Mouse (Mus musculus) thymus, adult 2 months (tissue): Measurements from ENCODE around the gene Sorcs3. TPM values are rescaled to one million over a fixed set of nuclear protein-coding genes. Genes with fewer than 3 reads are reported as not detected.

Experiments
- DNase-seq: peaks from one replicate; pipeline ENCODE4 v3.0.0; 2021
- H3K27ac ChIP-seq: fragments of 200-500 bp; 2 replicates; pipeline ENCODE4 v1.5.1; 2012; ENCODE audit warnings: low read length, control low read depth; ENCODE audit not compliant: control insufficient read depth, insufficient read depth
- H3K27me3 ChIP-seq: fragments of 200-500 bp; 2 replicates; pipeline ENCODE4 v1.6.1; 2012; ENCODE audit warnings: mild to moderate bottlenecking, low read length, moderate library complexity, mixed read lengths; ENCODE audit not compliant: control insufficient read depth, insufficient read depth
- H3K36me3 ChIP-seq: fragments of 200-500 bp; 2 replicates; pipeline ENCODE4 v1.6.1; 2012; ENCODE audit warnings: mild to moderate bottlenecking, low read length, moderate library complexity; ENCODE audit not compliant: control insufficient read depth, insufficient read depth
- H3K4me1 ChIP-seq: fragments of 200-500 bp; replicated peaks from 2 replicates; pipeline ENCODE4 v1.6.1; 2012; ENCODE audit warnings: low read length; ENCODE audit not compliant: control insufficient read depth, insufficient read depth
- H3K4me3 ChIP-seq: fragments of 200-500 bp; 2 replicates; pipeline ENCODE4 v1.5.1; 2012; ENCODE audit warnings: mild to moderate bottlenecking, low read length, control low read depth, moderate library complexity; ENCODE audit not compliant: control insufficient read depth, insufficient read depth
- CTCF ChIP-seq: fragments of 200-500 bp; IDR thresholded peaks from 2 replicates; pipeline ENCODE4 v1.5.1; 2012; ENCODE audit warnings: mild to moderate bottlenecking, control low read depth, low read length, moderate library complexity, borderline replicate concordance; ENCODE audit not compliant: control insufficient read depth, poor library complexity, insufficient read depth; ENCODE audit errors: extremely low read depth
- POLR2A ChIP-seq: fragments of 200-500 bp; IDR thresholded peaks from 2 replicates; pipeline ENCODE4 v1.6.1; 2012; ENCODE audit warnings: mild to moderate bottlenecking, low read length, control low read depth, moderate library complexity; ENCODE audit not compliant: control insufficient read depth, poor library complexity, insufficient read depth; ENCODE audit errors: extremely low read depth
- WGBS: fragments of 180-500 bp; shearing (Covaris S2); methylation state at CpG from one replicate; pipeline ENCODE4 v1.1.7; 2018; 5-methylcytosine and 5-hydroxymethylcytosine counted together
- polyA plus RNA-seq: library from polyadenylated mRNA; depleted of rRNA; stranded (reverse); fragments of >200 nt; gene quantifications from 2 replicates; pipeline ENCODE4 v1.2.3, GENCODE M21; 2012

Gene Sorcs3
- polyA plus RNA-seq, 1 experiment, result 0.18 TPM

GRCm38 (mm10) chr19:48577169-48577568, 371.3 kb downstream of the Sorcs3 start:
- H3K27ac ChIP-seq, result no peak overlapping the region
- H3K4me1 ChIP-seq, result no peaks in the 10 kb centered on the region
- DNase-seq, result no peak
- no peak overlapping the region for H3K4me3 ChIP-seq
- 96% methylated on average over 5 of the region's 5 CpGs for WGBS
- no peaks in the 10 kb centered on the region for H3K36me3 ChIP-seq
- H3K27me3 ChIP-seq, result no peaks in the 10 kb centered on the region
- TF ChIP-seq POLR2A (no peak), CTCF (no peak)

- DNase-seq, result no peak
- Histone ChIP-seq H3K27ac (no peak overlapping the region), H3K36me3 (no peaks in the 10 kb centered on the region), H3K27me3 (no peaks in the 10 kb centered on the region), H3K4me1 (no peaks in the 10 kb centered on the region), H3K4me3 (no peak overlapping the region)
- 66% methylated on average over 8 of the region's 8 CpGs for WGBS
- TF ChIP-seq POLR2A, result no peak
- TF ChIP-seq CTCF, result no peak
Measured at GRCm38 (mm10) chr19:48584938-48585560, 379.2 kb downstream of the Sorcs3 start.

GRCm38 (mm10) chr19:48616951-48617350, 411.1 kb downstream of the Sorcs3 start:
- Histone ChIP-seq H3K4me1 (no peaks in the 10 kb centered on the region), H3K36me3 (no peaks in the 10 kb centered on the region), H3K4me3 (no peak overlapping the region), H3K27ac (no peak overlapping the region), H3K27me3 (no peaks in the 10 kb centered on the region)
- TF ChIP-seq POLR2A (no peak), CTCF (no peak)
- no peak for DNase-seq
- 62% methylated on average over 1 of the region's 1 CpGs for WGBS

GRCm38 (mm10) chr19:48630671-48631327, 425.0 kb downstream of the Sorcs3 start:
- 68% methylated on average over 6 of the region's 6 CpGs for WGBS
- TF ChIP-seq POLR2A, result no peak
- TF ChIP-seq CTCF, result no peak
- Histone ChIP-seq H3K27ac (no peak overlapping the region), H3K4me1 (no peaks in the 10 kb centered on the region), H3K4me3 (no peak overlapping the region), H3K36me3 (no peaks in the 10 kb centered on the region), H3K27me3 (no peaks in the 10 kb centered on the region)
- no peak for DNase-seq

- TF ChIP-seq CTCF, result no peak
- TF ChIP-seq POLR2A, result no peak
- Histone ChIP-seq H3K4me3 (no peak overlapping the region), H3K4me1 (no peaks in the 10 kb centered on the region), H3K36me3 (no peaks in the 10 kb centered on the region), H3K27ac (no peak overlapping the region), H3K27me3 (no peaks in the 10 kb centered on the region)
- DNase-seq, result no peak
- WGBS, result 82% methylated on average over 4 of the region's 4 CpGs
Measured at GRCm38 (mm10) chr19:48642566-48642965, 436.7 kb downstream of the Sorcs3 start.

GRCm38 (mm10) chr19:48649941-48650340, 444.1 kb downstream of the Sorcs3 start:
- no peak for DNase-seq
- Histone ChIP-seq H3K27me3 (no peaks in the 10 kb centered on the region), H3K36me3 (no peaks in the 10 kb centered on the region), H3K4me1 (no peaks in the 10 kb centered on the region), H3K4me3 (no peak overlapping the region), H3K27ac (no peak overlapping the region)
- no peak for TF ChIP-seq CTCF
- TF ChIP-seq POLR2A, result no peak
- 50% methylated on average over 2 of the region's 2 CpGs for WGBS
